Mouse (Mus musculus): ENCODE measurements around the gene Thumpd1. TPM values are rescaled to one million over a fixed set of nuclear protein-coding genes. Genes with fewer than 3 reads are reported as not detected.
"Not testable (repeated sequence)": the region's sequence is repeated elsewhere in the genome, so short reads cannot be mapped to it uniquely, and the experiment has no call there.

Gene Thumpd1
- polyA plus RNA-seq, 1 experiment from 2014 or later, result 50.3 TPM

GRCm38 (mm10) chr7:119739798-119740468, 19.3 kb upstream of the Thumpd1 start:
- not testable (repeated sequence) for ATAC-seq (ENCODE audit: extremely low read depth, insufficient number of reproducible peaks, low FRiP score, low TSS enrichment); H3K27ac ChIP-seq (replicated peaks); H3K36me3 ChIP-seq; H3K9me3 ChIP-seq; H3K4me1 ChIP-seq
- peak overlapping the region; percentile 47 for H3K4me3 ChIP-seq
- peaks cover 15% of the 10 kb centered on the region; the same call in 1 of the 2 replicates for H3K27me3 ChIP-seq (replicated peaks)
- peak overlapping the region; percentile 66 for H3K4me2 ChIP-seq
- H3K9ac ChIP-seq, result peak overlapping the region; percentile 67; the same call in 1 of the 2 replicates
- 3% methylated on average over 32 of the region's 44 CpGs for WGBS

- Histone ChIP-seq H3K9me3 (no peaks in the 10 kb centered on the region), H3K4me3 (no peak overlapping the region), H3K36me3 (no peaks in the 10 kb centered on the region), H3K4me1 (0 out of 2 replicates have a peak, but pooled peaks cover under 1% of the 10 kb centered on the region), H3K27me3 (replicated peaks) (peaks cover 8% of the 10 kb centered on the region; the same call in 1 of the 2 replicates), H3K9ac (no peak overlapping the region), H3K4me2 (no peak overlapping the region), H3K27ac (replicated peaks) (no peak overlapping the region)
- ATAC-seq (ENCODE audit: extremely low read depth, insufficient number of reproducible peaks, low FRiP score, low TSS enrichment), result no peak
- WGBS, result 73% methylated on average over 2 of the region's 2 CpGs
These were observed 18.3 kb upstream of the Thumpd1 start for GRCm38 (mm10) chr7:119738877-119739276.

GRCm38 (mm10) chr7:119731262-119731661, 10.7 kb upstream of the Thumpd1 start:
- not testable (repeated sequence) for H3K4me3 ChIP-seq; H3K9ac ChIP-seq; H3K9me3 ChIP-seq; H3K27me3 ChIP-seq (replicated peaks); ATAC-seq (ENCODE audit: extremely low read depth, insufficient number of reproducible peaks, low FRiP score, low TSS enrichment); H3K4me2 ChIP-seq; H3K4me1 ChIP-seq; H3K36me3 ChIP-seq; H3K27ac ChIP-seq (replicated peaks)
- 78% methylated on average over 4 of the region's 4 CpGs for WGBS

GRCm38 (mm10) chr7:119727621-119728020, 7.0 kb upstream of the Thumpd1 start:
- H3K9ac ChIP-seq, result no peak overlapping the region

GRCm38 (mm10) chr7:119720947-119721310, 331 bp upstream of the Thumpd1 start:
- WGBS, result 16% methylated on average over 8 of the region's 8 CpGs
- peak overlapping the region; percentile 97 for H3K4me3 ChIP-seq
- no peaks in the 10 kb centered on the region for H3K9me3 ChIP-seq
- ATAC-seq (ENCODE audit: extremely low read depth, insufficient number of reproducible peaks, low FRiP score, low TSS enrichment), result no peak
- 0 out of 2 replicates have a peak overlapping the region, but pooled peaks have one; percentile 24 for H3K27ac ChIP-seq (replicated peaks)
- peak overlapping the region; percentile 95 for H3K9ac ChIP-seq
- peaks cover 12% of the 10 kb centered on the region for H3K4me1 ChIP-seq
- peaks cover 31% of the 10 kb centered on the region for H3K36me3 ChIP-seq
- peak overlapping the region; percentile 86 for H3K4me2 ChIP-seq
- H3K27me3 ChIP-seq (replicated peaks), result peaks cover 6% of the 10 kb centered on the region; the same call in 1 of the 2 replicates

More at GRCm38 (mm10) chr7:119727621-119728020, 7.0 kb upstream of the Thumpd1 start:
- ATAC-seq (ENCODE audit: extremely low read depth, insufficient number of reproducible peaks, low FRiP score, low TSS enrichment), result no peak
- H3K27me3 ChIP-seq (replicated peaks), result peaks cover 9% of the 10 kb centered on the region; the same call in 1 of the 2 replicates
- H3K4me1 ChIP-seq, result no peaks in the 10 kb centered on the region
- H3K27ac ChIP-seq (replicated peaks), result no peak overlapping the region
- no peak overlapping the region for H3K4me2 ChIP-seq
- peaks cover 5% of the 10 kb centered on the region; the same call in 1 of the 2 replicates for H3K9me3 ChIP-seq
- H3K36me3 ChIP-seq, result no peaks in the 10 kb centered on the region
- no peak overlapping the region for H3K4me3 ChIP-seq
- WGBS, result 78% methylated on average over 2 of the region's 2 CpGs

GRCm38 (mm10) chr7:119714111-119714510, 6.5 kb downstream of the Thumpd1 start:
- ATAC-seq (ENCODE audit: extremely low read depth, insufficient number of reproducible peaks, low FRiP score, low TSS enrichment), result no peak
- Histone ChIP-seq H3K4me3 (no peak overlapping the region), H3K4me2 (no peak overlapping the region), H3K4me1 (no peaks in the 10 kb centered on the region), H3K27ac (replicated peaks) (no peak overlapping the region), H3K9ac (no peak overlapping the region), H3K27me3 (replicated peaks) (no peaks in the 10 kb centered on the region), H3K9me3 (no peaks in the 10 kb centered on the region), H3K36me3 (peaks cover 40% of the 10 kb centered on the region)
- 87% methylated on average over 7 of the region's 7 CpGs for WGBS

- no peaks in the 10 kb centered on the region for H3K27me3 ChIP-seq (replicated peaks)
- H3K36me3 ChIP-seq, result no peaks in the 10 kb centered on the region
- no peak overlapping the region for H3K27ac ChIP-seq (replicated peaks)
- ATAC-seq (ENCODE audit: extremely low read depth, insufficient number of reproducible peaks, low FRiP score, low TSS enrichment), result no peak
- no peak overlapping the region for H3K4me2 ChIP-seq
- no peaks in the 10 kb centered on the region for H3K9me3 ChIP-seq
- H3K4me1 ChIP-seq, result no peaks in the 10 kb centered on the region
- H3K9ac ChIP-seq, result no peak overlapping the region
- H3K4me3 ChIP-seq, result no peak overlapping the region
- WGBS, result 76% methylated on average over 1 of the region's 1 CpGs
These were observed 25.7 kb downstream of the Thumpd1 start for GRCm38 (mm10) chr7:119694926-119695325.

GRCm38 (mm10) chr7:119692302-119692701, 28.3 kb downstream of the Thumpd1 start:
- Histone ChIP-seq H3K27ac (replicated peaks) (no peak overlapping the region), H3K4me1 (no peaks in the 10 kb centered on the region), H3K9me3 (no peaks in the 10 kb centered on the region), H3K36me3 (no peaks in the 10 kb centered on the region), H3K4me3 (no peak overlapping the region), H3K9ac (no peak overlapping the region), H3K27me3 (replicated peaks) (no peaks in the 10 kb centered on the region), H3K4me2 (no peak overlapping the region)
- WGBS, result 68% methylated on average over 4 of the region's 4 CpGs
- ATAC-seq (ENCODE audit: extremely low read depth, insufficient number of reproducible peaks, low FRiP score, low TSS enrichment), result no peak

- 64% methylated on average over 5 of the region's 5 CpGs for WGBS
- Histone ChIP-seq H3K36me3 (no peaks in the 10 kb centered on the region), H3K9ac (no peak within 1 kb of the TSS), H3K4me1 (no peaks in the 10 kb centered on the region), H3K9me3 (no peaks in the 10 kb centered on the region), H3K27ac (replicated peaks) (no peak within 1 kb of the TSS), H3K4me2 (no peak within 1 kb of the TSS), H3K4me3 (no peak within 1 kb of the TSS), H3K27me3 (replicated peaks) (no peaks in the 10 kb centered on the region)
- no peak for ATAC-seq (ENCODE audit: extremely low read depth, insufficient number of reproducible peaks, low FRiP score, low TSS enrichment)
These were observed 30.9 kb downstream of the Thumpd1 start, which contains the start of gene Acsm4 for GRCm38 (mm10) chr7:119689726-119690125. Gene Acsm4, plus strand, starts transcription at chr7:119690026.

GRCm38 (mm10) chr7:119682699-119683098, 37.9 kb downstream of the Thumpd1 start:
- Histone ChIP-seq H3K4me2 (no peak overlapping the region), H3K36me3 (no peaks in the 10 kb centered on the region), H3K9me3 (no peaks in the 10 kb centered on the region), H3K4me3 (no peak overlapping the region), H3K27me3 (replicated peaks) (no peaks in the 10 kb centered on the region), H3K4me1 (no peaks in the 10 kb centered on the region), H3K9ac (no peak overlapping the region), H3K27ac (replicated peaks) (no peak overlapping the region)
- ATAC-seq (ENCODE audit: extremely low read depth, insufficient number of reproducible peaks, low FRiP score, low TSS enrichment), result no peak
- WGBS, result 66% methylated on average over 4 of the region's 4 CpGs

GRCm38 (mm10) chr7:119680107-119680506, 40.5 kb downstream of the Thumpd1 start:
- no peak overlapping the region for H3K27ac ChIP-seq (replicated peaks)
- WGBS, result 66% methylated on average over 8 of the region's 8 CpGs

GRCm38 (mm10) chr7:119673465-119673864, 47.1 kb downstream of the Thumpd1 start:
- no peak overlapping the region for H3K9ac ChIP-seq
- 16% methylated on average over 6 of the region's 6 CpGs for WGBS
- H3K36me3 ChIP-seq, result no peaks in the 10 kb centered on the region
- H3K27ac ChIP-seq (replicated peaks), result no peak overlapping the region
- no peak for ATAC-seq (ENCODE audit: extremely low read depth, insufficient number of reproducible peaks, low FRiP score, low TSS enrichment)
- no peaks in the 10 kb centered on the region for H3K9me3 ChIP-seq
- H3K4me2 ChIP-seq, result no peak overlapping the region
- H3K27me3 ChIP-seq (replicated peaks), result 0 out of 2 replicates have a peak, but pooled peaks cover 4% of the 10 kb centered on the region
- H3K4me3 ChIP-seq, result no peak overlapping the region
- no peaks in the 10 kb centered on the region for H3K4me1 ChIP-seq

More at GRCm38 (mm10) chr7:119680107-119680506, 40.5 kb downstream of the Thumpd1 start:
- H3K4me3 ChIP-seq, result no peak overlapping the region
- H3K9ac ChIP-seq, result no peak overlapping the region
- no peaks in the 10 kb centered on the region for H3K36me3 ChIP-seq
- no peak overlapping the region for H3K4me2 ChIP-seq
- H3K4me1 ChIP-seq, result no peaks in the 10 kb centered on the region
- H3K27me3 ChIP-seq (replicated peaks), result no peaks in the 10 kb centered on the region
- ATAC-seq (ENCODE audit: extremely low read depth, insufficient number of reproducible peaks, low FRiP score, low TSS enrichment), result no peak
- H3K9me3 ChIP-seq, result no peaks in the 10 kb centered on the region
